Mouse (Mus musculus) stomach, embryonic 14.5 days (tissue): ENCODE results near the gene Wbp2nl. TPM values are rescaled to one million over a fixed set of nuclear protein-coding genes. Genes with fewer than 3 reads are reported as not detected.

Experiments
- ATAC-seq: fragments of 200-750 bp; cut with Nextera tagmentation; 2 replicates; pipeline ENCODE4 v1.8.0; 2017; ENCODE audit warnings: low read depth, moderate TSS enrichment; ENCODE audit not compliant: insufficient number of reproducible peaks, insufficient read depth, low FRiP score
- H3K27ac ChIP-seq: fragments of 300-500 bp; sonication (generic); 2 replicates; pipeline ENCODE4 v1.5.1; 2014; ENCODE audit warnings: mild to moderate bottlenecking, low read length, moderate library complexity, mixed read lengths
- H3K27me3 ChIP-seq: fragments of 300-500 bp; sonication (generic); 2 replicates; pipeline ENCODE4 v1.6.1; 2014; ENCODE audit warnings: low read length, control low read depth, mixed read lengths; ENCODE audit not compliant: control insufficient read depth, insufficient read depth
- H3K36me3 ChIP-seq: fragments of 300-500 bp; sonication (generic); 2 replicates; pipeline ENCODE4 v1.6.1; 2014; ENCODE audit warnings: mild to moderate bottlenecking, control low read depth, low read length, moderate library complexity, mixed read lengths; ENCODE audit not compliant: control insufficient read depth, insufficient read depth
- H3K4me1 ChIP-seq: fragments of 300-500 bp; sonication (generic); 2 replicates; pipeline ENCODE4 v1.6.1; 2014; ENCODE audit warnings: low read length, control low read depth, mixed read lengths; ENCODE audit not compliant: control insufficient read depth, insufficient read depth
- H3K4me2 ChIP-seq: fragments of 300-500 bp; sonication (generic); replicated peaks from 2 replicates; pipeline ENCODE4 v1.6.1; 2014; ENCODE audit warnings: low read depth, low read length, control low read depth
- H3K4me3 ChIP-seq: fragments of 300-500 bp; sonication (generic); 2 replicates; pipeline ENCODE4 v1.5.1; 2014; ENCODE audit warnings: low read depth, low read length, control low read depth
- H3K9ac ChIP-seq: fragments of 300-500 bp; sonication (generic); replicated peaks from 2 replicates; pipeline ENCODE4 v1.6.1; 2014; ENCODE audit warnings: low read depth, mild to moderate bottlenecking, control low read depth, low read length, moderate library complexity, mixed read lengths
- H3K9me3 ChIP-seq: fragments of 300-500 bp; sonication (generic); 2 replicates; pipeline ENCODE4 v1.6.1; 2016; ENCODE audit warnings: low read depth, low read length, control low read depth; ENCODE audit not compliant: control insufficient read depth
- WGBS: fragments of 180-500 bp; shearing (Covaris S2); extraction: QIAGEN DNeasy Blood & Tissue Kit; methylation state at CpG from one replicate; pipeline ENCODE4 v1.1.7; 2014; 5-methylcytosine and 5-hydroxymethylcytosine counted together
- polyA plus RNA-seq: library from polyadenylated mRNA; unstranded; fragments of >200 nt; fragmentation: Nextera tagmentation; extraction: Ambion mirVana; gene quantifications from 2 replicates; pipeline ENCODE4 v1.2.1, GENCODE M21; 2014

Wbp2nl gene
- 0.18 and 0.29 TPM in 2 replicates for polyA plus RNA-seq

GRCm38 (mm10) chr15:82298764-82299561 lies at the start of gene Wbp2nl:
Gene Wbp2nl, plus strand, starts transcription at chr15:82298954.
- peaks cover 2% of the 10 kb centered on the region; the same call in 1 of the 2 replicates for H3K4me1 ChIP-seq
- ATAC-seq = 0 out of 2 replicates have a peak, but pooled peaks have one; percentile 18
- 53% methylated on average over 39 of the region's 39 CpGs for WGBS

GRCm38 (mm10) chr15:82251579-82251978 lies 47.2 kb upstream of the Wbp2nl start:
- Histone ChIP-seq H3K9me3 (no peaks in the 10 kb centered on the region), H3K27me3 (no peaks in the 10 kb centered on the region), H3K9ac (no peak overlapping the region), H3K27ac (no peak overlapping the region), H3K4me2 (no peak overlapping the region), H3K4me1 (no peaks in the 10 kb centered on the region), H3K4me3 (no peak overlapping the region), H3K36me3 (no peaks in the 10 kb centered on the region)
- ATAC-seq = no peak
- WGBS = 95% methylated on average over 3 of the region's 3 CpGs

More at GRCm38 (mm10) chr15:82298764-82299561, at the start of gene Wbp2nl:
- Histone ChIP-seq H3K27ac (no peak within 1 kb of the TSS), H3K4me3 (no peak within 1 kb of the TSS), H3K4me2 (no peak within 1 kb of the TSS; the same call in 1 of the 2 replicates), H3K36me3 (no peaks in the 10 kb centered on the region), H3K9me3 (no peaks in the 10 kb centered on the region), H3K9ac (no peak within 1 kb of the TSS), H3K27me3 (no peaks in the 10 kb centered on the region)

GRCm38 (mm10) chr15:82252097-82252496 lies 46.7 kb upstream of the Wbp2nl start, which contains the start of gene 1500009C09Rik:
Gene 1500009C09Rik, plus strand, starts transcription at chr15:82252397.
- H3K4me1 ChIP-seq = no peaks in the 10 kb centered on the region
- ATAC-seq = no peak
- no peaks in the 10 kb centered on the region for H3K9me3 ChIP-seq
- no peak within 1 kb of the TSS for H3K4me3 ChIP-seq
- H3K9ac ChIP-seq = no peak within 1 kb of the TSS
- H3K27ac ChIP-seq = no peak within 1 kb of the TSS
- H3K27me3 ChIP-seq = no peaks in the 10 kb centered on the region
- no peaks in the 10 kb centered on the region for H3K36me3 ChIP-seq
- WGBS = 81% methylated on average over 6 of the region's 6 CpGs
- H3K4me2 ChIP-seq = no peak within 1 kb of the TSS

DNA sequence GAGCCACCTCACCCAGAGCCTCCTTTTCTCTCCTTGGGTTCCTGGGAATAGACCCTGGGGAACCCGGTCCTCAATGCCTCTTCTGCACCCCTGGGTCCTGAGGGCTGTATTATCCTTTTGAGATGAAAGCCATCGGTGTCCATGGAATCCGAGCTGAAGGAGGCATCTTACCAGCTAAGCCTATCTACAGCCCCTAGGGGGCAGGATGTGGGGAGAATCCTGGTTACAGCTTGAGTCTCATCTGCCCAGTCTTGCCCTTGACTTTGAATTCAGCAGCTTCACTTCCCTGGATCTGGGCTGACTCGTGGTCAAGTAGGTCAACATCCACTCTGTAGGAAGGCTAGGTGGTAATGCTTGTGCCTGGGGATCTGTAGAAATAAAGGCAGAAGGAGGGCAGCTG lies 43.5 kb upstream of the Wbp2nl start:
- Histone ChIP-seq H3K4me1 (no peaks in the 10 kb centered on the region), H3K9me3 (no peaks in the 10 kb centered on the region), H3K36me3 (no peaks in the 10 kb centered on the region), H3K9ac (no peak overlapping the region), H3K27ac (no peak overlapping the region), H3K4me3 (no peak overlapping the region), H3K4me2 (no peak overlapping the region), H3K27me3 (no peaks in the 10 kb centered on the region)
- WGBS = 47% methylated on average over 4 of the region's 4 CpGs
- no peak for ATAC-seq

GRCm38 (mm10) chr15:82255944-82256383 lies 42.8 kb upstream of the Wbp2nl start:
- WGBS = 31% methylated on average over 10 of the region's 10 CpGs
- ATAC-seq = no peak
- H3K27me3 ChIP-seq = no peaks in the 10 kb centered on the region
- H3K9me3 ChIP-seq = no peaks in the 10 kb centered on the region
- H3K9ac ChIP-seq = no peak overlapping the region
- no peak overlapping the region for H3K4me3 ChIP-seq
- no peaks in the 10 kb centered on the region for H3K36me3 ChIP-seq
- no peak overlapping the region for H3K27ac ChIP-seq
- no peaks in the 10 kb centered on the region for H3K4me1 ChIP-seq
- no peak overlapping the region for H3K4me2 ChIP-seq

GRCm38 (mm10) chr15:82259510-82259909 lies 39.2 kb upstream of the Wbp2nl start:
- Histone ChIP-seq H3K27me3 (no peaks in the 10 kb centered on the region), H3K4me2 (no peak overlapping the region), H3K27ac (no peak overlapping the region), H3K9me3 (no peaks in the 10 kb centered on the region), H3K4me1 (no peaks in the 10 kb centered on the region), H3K36me3 (no peaks in the 10 kb centered on the region), H3K9ac (no peak overlapping the region), H3K4me3 (no peak overlapping the region)
- ATAC-seq = no peak
- WGBS = 12% methylated on average over 16 of the region's 16 CpGs

DNA sequence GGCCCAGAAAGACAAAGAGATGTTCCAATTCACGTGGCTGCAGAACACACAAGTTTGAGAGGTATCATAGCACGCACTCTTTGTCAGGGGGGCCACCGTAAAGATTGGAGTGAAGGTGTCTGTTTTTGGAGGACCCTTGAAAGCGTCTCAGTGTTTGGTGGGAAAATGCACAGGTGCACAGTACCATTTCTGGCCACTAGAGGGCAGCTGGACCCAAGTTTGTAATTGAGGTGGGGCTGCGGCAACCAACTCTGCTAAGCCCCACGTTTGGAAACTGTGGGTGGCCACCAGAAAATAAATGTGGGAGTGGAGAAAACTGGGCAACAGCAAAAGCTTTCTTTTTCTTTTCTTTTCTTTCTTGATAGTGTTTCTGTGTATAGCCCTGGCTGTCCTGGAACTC lies 32.4 kb upstream of the Wbp2nl start:
- Histone ChIP-seq H3K27me3 (no peaks in the 10 kb centered on the region), H3K4me3 (no peak overlapping the region), H3K4me1 (no peaks in the 10 kb centered on the region), H3K9me3 (no peaks in the 10 kb centered on the region), H3K27ac (no peak overlapping the region), H3K4me2 (no peak overlapping the region), H3K36me3 (no peaks in the 10 kb centered on the region), H3K9ac (no peak overlapping the region)
- 10% methylated on average over 6 of the region's 6 CpGs for whole genome bisulfite sequencing
- no peak for ATAC-seq

GRCm38 (mm10) chr15:82268185-82268584 lies 30.6 kb upstream of the Wbp2nl start:
- ATAC-seq = no peak
- Histone ChIP-seq H3K27ac (no peak overlapping the region), H3K4me2 (no peak overlapping the region), H3K9me3 (no peaks in the 10 kb centered on the region), H3K27me3 (no peaks in the 10 kb centered on the region), H3K9ac (no peak overlapping the region), H3K4me3 (no peak overlapping the region), H3K36me3 (no peaks in the 10 kb centered on the region), H3K4me1 (no peaks in the 10 kb centered on the region)
- WGBS = 22% methylated on average over 3 of the region's 3 CpGs
